8 mouse cellular contexts compared by ENCODE assay signal in the genomic region with DNA sequence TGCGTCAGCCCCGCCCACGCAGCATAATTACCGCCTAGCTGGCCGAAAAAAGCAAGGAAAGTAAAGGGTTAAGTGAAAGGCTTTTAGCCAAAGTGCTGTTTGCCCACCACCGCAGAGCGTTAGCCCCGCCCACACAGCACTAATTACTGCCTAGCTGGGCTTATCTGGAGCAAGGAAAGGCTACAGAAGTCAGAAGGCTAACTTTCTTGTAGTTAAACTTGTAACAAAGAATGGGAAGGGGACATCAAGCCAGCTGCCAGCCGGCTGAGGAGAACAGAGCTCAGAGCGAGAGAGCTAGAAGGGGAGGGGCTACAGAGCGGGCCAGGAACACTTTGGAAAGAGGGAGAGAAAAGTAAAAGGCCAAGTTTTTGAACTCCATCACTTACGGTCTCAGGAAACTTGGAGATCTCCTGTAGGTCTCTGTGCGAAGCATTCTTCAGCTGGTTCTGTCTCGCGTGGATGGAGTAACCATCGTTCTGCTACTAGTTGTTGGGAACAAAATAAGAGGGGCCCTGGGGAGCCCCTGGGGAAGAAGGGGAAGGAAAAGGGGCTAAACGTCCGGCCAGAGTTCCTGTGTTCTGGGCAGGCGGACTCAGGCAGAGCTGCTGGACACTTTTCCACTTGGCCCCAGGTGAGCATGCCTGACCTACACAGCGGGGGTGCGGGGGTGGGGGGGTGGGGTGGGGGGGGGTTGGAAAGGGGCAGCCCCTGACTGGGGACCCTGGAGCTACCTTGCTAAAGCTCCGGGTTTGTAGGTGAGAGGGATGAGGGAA.
DNase-seq lines count a peak whose midpoint lies in the region; ATAC-seq and TF ChIP-seq lines count a peak whose summit lies in the region.

No protein-coding gene starts in this region.

- peak; percentile 82 for ATAC-seq in forebrain, embryonic 11.5 days (replicated peaks; ENCODE audit: low FRiP score)
- ATAC-seq in liver, postnatal 0 days: no peak
- peak; percentile 65; the same call in 1 of the 2 replicates for ATAC-seq in neural tube, embryonic 15.5 days (ENCODE audit: low FRiP score)
- ATAC-seq in activated CD4-positive, CD25-positive, alpha-beta regulatory T cell, adult 4 months: no peak

- no peak for TF ChIP-seq CTCF in kidney, adult 2 months (conservative IDR thresholded peaks at IDR 0.05; ENCODE audit: insufficient read depth, insufficient read length, low read depth, low read length)
- no peak for TF ChIP-seq CTCF in liver, postnatal 0 days (IDR thresholded peaks at IDR 0.05; ENCODE audit: low read depth)

- no peak for TF ChIP-seq EP300 in liver, postnatal 0 days (IDR thresholded peaks at IDR 0.05; ENCODE audit: low read depth)

- H3K27ac ChIP-seq in kidney, adult 2 months (ENCODE audit: insufficient read depth, low read depth, low read length): no peak overlapping the region
- H3K27ac ChIP-seq in forebrain, embryonic 11.5 days (ENCODE audit: low read depth, low read length): no peak overlapping the region
- no peak overlapping the region for H3K27ac ChIP-seq in liver, postnatal 0 days (ENCODE audit: low read depth)
- H3K27ac ChIP-seq in neural tube, embryonic 15.5 days (replicated peaks): peak overlapping the region; percentile 51; the same call in 1 of the 2 replicates

- TF ChIP-seq POLR2A in kidney, adult 2 months (IDR thresholded peaks at IDR 0.05; ENCODE audit: low read depth, low read length): no peak

- no peaks in the 10 kb centered on the region for H3K36me3 ChIP-seq in kidney, adult 2 months (ENCODE audit: control insufficient read depth, insufficient read depth, low read length)
- no peaks in the 10 kb centered on the region for H3K36me3 ChIP-seq in forebrain, embryonic 11.5 days (ENCODE audit: control insufficient read depth, insufficient read depth, low read length)
- H3K36me3 ChIP-seq in liver, postnatal 0 days (replicated peaks; ENCODE audit: insufficient read depth, low read length): no peaks in the 10 kb centered on the region
- no peaks in the 10 kb centered on the region for H3K36me3 ChIP-seq in neural tube, embryonic 15.5 days

- no peaks in the 10 kb centered on the region for H3K4me1 ChIP-seq in kidney, adult 2 months (ENCODE audit: control insufficient read depth, insufficient read depth, low read length)
- H3K4me1 ChIP-seq in forebrain, embryonic 11.5 days (replicated peaks; ENCODE audit: control insufficient read depth, insufficient read depth, low read length): no peaks in the 10 kb centered on the region
- no peaks in the 10 kb centered on the region for H3K4me1 ChIP-seq in liver, postnatal 0 days (ENCODE audit: insufficient read depth)
- no peaks in the 10 kb centered on the region for H3K4me1 ChIP-seq in neural tube, embryonic 15.5 days

- peak; percentile 1 for DNase-seq in kidney, adult 2 months
- no peak for DNase-seq in kidney, adult 18-20 months
- peak; percentile 76 for DNase-seq in forebrain, embryonic 11.5 days (ENCODE audit: low spot score)
- DNase-seq in induced T-regulatory cell, adult 2 months (ENCODE audit: low read depth): peak; percentile 0
- peak; percentile 28 for DNase-seq in liver, postnatal 0 days
- no peak for DNase-seq in B cell, adult 2 months

- H3K9ac ChIP-seq in forebrain, embryonic 11.5 days (ENCODE audit: low read length): peak overlapping the region; percentile 29; the same call in 1 of the 2 replicates
- H3K9ac ChIP-seq in liver, postnatal 0 days (replicated peaks): no peak overlapping the region
- no peak overlapping the region for H3K9ac ChIP-seq in neural tube, embryonic 15.5 days (replicated peaks)

- peak overlapping the region; percentile 26; the same call in 1 of the 2 replicates for H3K4me3 ChIP-seq in kidney, adult 2 months (ENCODE audit: insufficient read depth, low read depth, low read length)
- peak overlapping the region; percentile 28 for H3K4me3 ChIP-seq in forebrain, embryonic 11.5 days (ENCODE audit: low read depth, low read length)
- peak overlapping the region; percentile 20; the same call in 1 of the 2 replicates for H3K4me3 ChIP-seq in liver, postnatal 0 days (ENCODE audit: low read depth, low read length)
- H3K4me3 ChIP-seq in neural tube, embryonic 15.5 days (replicated peaks): peak overlapping the region; percentile 32

- no peaks in the 10 kb centered on the region for H3K27me3 ChIP-seq in kidney, adult 2 months (replicated peaks; ENCODE audit: control insufficient read depth, insufficient read depth, low read length)
- no peaks in the 10 kb centered on the region; the same call in 1 of the 2 replicates for H3K27me3 ChIP-seq in forebrain, embryonic 11.5 days (ENCODE audit: control insufficient read depth, insufficient read depth, low read length)
- H3K27me3 ChIP-seq in liver, postnatal 0 days (ENCODE audit: insufficient read depth, low read length): no peaks in the 10 kb centered on the region
- H3K27me3 ChIP-seq in neural tube, embryonic 15.5 days (replicated peaks): peaks cover 7% of the 10 kb centered on the region

- H3K9me3 ChIP-seq in forebrain, embryonic 11.5 days (ENCODE audit: control insufficient read depth, low read length): no peaks in the 10 kb centered on the region
- H3K9me3 ChIP-seq in liver, postnatal 0 days (ENCODE audit: low read length): no peaks in the 10 kb centered on the region
- no peaks in the 10 kb centered on the region for H3K9me3 ChIP-seq in neural tube, embryonic 15.5 days (replicated peaks)

- peak overlapping the region; percentile 42 for H3K4me2 ChIP-seq in forebrain, embryonic 11.5 days (ENCODE audit: low read depth, low read length, severe bottlenecking)
- H3K4me2 ChIP-seq in liver, postnatal 0 days (ENCODE audit: low read depth, low read length): peak overlapping the region; percentile 62
- H3K4me2 ChIP-seq in neural tube, embryonic 15.5 days: peak overlapping the region; percentile 53

- 1% methylated on average over 21 of the region's 22 CpGs for WGBS in kidney, adult 2 months
- WGBS in forebrain, embryonic 11.5 days: 16% methylated on average over 22 of the region's 22 CpGs
- WGBS in liver, postnatal 0 days (ENCODE audit: insufficient replicate concordance): 17% methylated on average over 22 of the region's 22 CpGs
- WGBS in neural tube, embryonic 15.5 days: 18% methylated on average over 22 of the region's 22 CpGs

Comparison
In these comparisons a context has a peak if more than half of its experiments do, and no peak if none do; other contexts are left out.
1. DNase-seq: peak in kidney, adult 2 months (single experiment), forebrain, embryonic 11.5 days (single experiment), induced T-regulatory cell, adult 2 months (single experiment) and liver, postnatal 0 days (single experiment); none in kidney, adult 18-20 months (single experiment) and B cell, adult 2 months (0 of 2).
2. ATAC-seq: peak in forebrain, embryonic 11.5 days (single experiment) and neural tube, embryonic 15.5 days (single experiment); none in liver, postnatal 0 days (single experiment) and activated CD4-positive, CD25-positive, alpha-beta regulatory T cell, adult 4 months (single experiment).
3. Peak in every context shown above with its lines, with median percentiles within 50 percentile points of each other: H3K4me3 ChIP-seq and H3K4me2 ChIP-seq.